Mouse (Mus musculus): ENCODE measurements around the gene Hmgn2. TPM values are rescaled to one million over a fixed set of nuclear protein-coding genes. Genes with fewer than 3 reads are reported as not detected.

Hmgn2 gene
- total and polyA plus RNA-seq, 3 experiments: 125 to 230 (median 186) TPM

GRCm38 (mm10) chr4:133978021-133978711, 9.7 kb upstream of the Hmgn2 start:
- TF ChIP-seq RCOR1 (IDR thresholded peaks at IDR 0.05; ENCODE audit: low read depth, low read length) (no peak), ZNF384 (IDR thresholded peaks at IDR 0.05; ENCODE audit: low read depth, low read length) (no peak), UBTF (IDR thresholded peaks at IDR 0.05; ENCODE audit: borderline replicate concordance, insufficient read depth, low read depth, low read length) (no peak), MAX (IDR thresholded peaks at IDR 0.05; ENCODE audit: low read length) (no peak), ZMIZ1 (IDR thresholded peaks at IDR 0.05; ENCODE audit: low read depth, low read length) (no peak), MEF2A (IDR thresholded peaks at IDR 0.05; ENCODE audit: extremely low read depth, insufficient replicate concordance, low read depth, low read length, poor library complexity, severe bottlenecking) (no peak), TCF12 (IDR thresholded peaks at IDR 0.05; ENCODE audit: low read depth, low read length) (no peak), CTCF (IDR thresholded peaks at IDR 0.05 in 2 of 3, conservative IDR thresholded peaks at IDR 0.05 in 1 of 3; ENCODE audit: control insufficient read depth in 1 of 3, insufficient read depth in 1 of 3, low read depth in 2 of 3, low read length in 3 of 3, poor library complexity in 1 of 3, severe bottlenecking in 1 of 3) (no peak), ZC3H11A (IDR thresholded peaks at IDR 0.05; ENCODE audit: low read depth, low read length) (no peak), ZKSCAN1 (IDR thresholded peaks at IDR 0.05; ENCODE audit: low read depth, low read length) (no peak), ETS1 (IDR thresholded peaks at IDR 0.05; ENCODE audit: low read depth, low read length) (no peak), GATA1 (IDR thresholded peaks at IDR 0.05; ENCODE audit: low read depth, low read length) (no peak), HCFC1 (IDR thresholded peaks at IDR 0.05; ENCODE audit: low read depth, low read length) (no peak), MYB (IDR thresholded peaks at IDR 0.05; ENCODE audit: low read depth, low read length) (no peak), MAFK (IDR thresholded peaks at IDR 0.05; ENCODE audit: borderline replicate concordance, low read depth, low read length) (no peak), JUND (IDR thresholded peaks at IDR 0.05; ENCODE audit: low read depth, low read length) (no peak), MXI1 (IDR thresholded peaks at IDR 0.05; ENCODE audit: low read depth, low read length) (no peak), NRF1 (IDR thresholded peaks at IDR 0.05; ENCODE audit: insufficient read depth, low read depth, low read length, poor library complexity, severe bottlenecking) (no peak), EP300 (IDR thresholded peaks at IDR 0.05; ENCODE audit: low read depth in 1 of 2, low read length in 2 of 2) (no peak), POLR2AphosphoS5 (IDR thresholded peaks at IDR 0.05; ENCODE audit: borderline replicate concordance, low read depth, low read length) (no peak)
- Histone ChIP-seq H3K4me1 (ENCODE audit: control insufficient read depth in 1 of 2, insufficient read depth in 2 of 2, low read length in 2 of 2) (no peaks in the 10 kb centered on the region), H3K9me3 (replicated peaks; ENCODE audit: insufficient read depth, low read length) (no peaks in the 10 kb centered on the region), H3K79me2 (ENCODE audit: control insufficient read depth, insufficient read depth, low read length, poor library complexity) (no peaks in the 10 kb centered on the region), H3K4me3 (ENCODE audit: control insufficient read depth in 1 of 2, insufficient read depth in 1 of 2, low read depth in 2 of 2, low read length in 2 of 2) (no peak overlapping the region), H3K27me3 (ENCODE audit: control insufficient read depth in 1 of 2, insufficient read depth in 2 of 2, low read length in 2 of 2) (no peaks in the 10 kb centered on the region), H3K36me3 (ENCODE audit: control insufficient read depth in 1 of 2, insufficient read depth in 2 of 2, low read length in 2 of 2) (no peaks in the 10 kb centered on the region), H3K27ac (ENCODE audit: control insufficient read depth, low read depth, low read length) (no peak overlapping the region), H3K9ac (ENCODE audit: control insufficient read depth, low read depth, low read length, poor library complexity, severe bottlenecking) (no peak overlapping the region)
- no peak for DNase-seq (ENCODE audit: low read depth, low spot score)
